Mouse (Mus musculus): ENCODE results near the gene Tars2.
"Not testable (repeated sequence)": the region's sequence is repeated elsewhere in the genome, so short reads cannot be mapped to it uniquely, and the experiment has no call there.

The Tars2 gene

GRCm38 (mm10) chr3:95694808-95695703, 65.0 kb downstream of the Tars2 start:
- DNase-seq (ENCODE audit: low spot score), result no peak

GRCm38 (mm10) chr3:95693821-95694807, 65.9 kb downstream of the Tars2 start:
- DNase-seq (ENCODE audit: low spot score), result no peak

- DNase-seq (ENCODE audit: low spot score), result no peak
Measured at GRCm38 (mm10) chr3:95692677-95693076, 67.3 kb downstream of the Tars2 start.

GRCm38 (mm10) chr3:95690552-95690951, 69.5 kb downstream of the Tars2 start:
- DNase-seq (ENCODE audit: low spot score), result not testable (repeated sequence)

Measured in yolk sac, embryonic 10.5 days (tissue).